Mouse (Mus musculus) heart, embryonic 14.5 days (tissue): ENCODE data around the gene Pde6d. TPM values are rescaled to one million over a fixed set of nuclear protein-coding genes. Genes with fewer than 3 reads are reported as not detected.
A peak's percentile ranks its signal among the peaks of the same experiment; 100 is the strongest.
"Not testable (repeated sequence)": the region's sequence is repeated elsewhere in the genome, so short reads cannot be mapped to it uniquely, and the experiment has no call there.

Source experiments
- ATAC-seq: fragments of 200-750 bp; cut with Nextera tagmentation; 2 replicates; pipeline ENCODE4 v1.8.0; 2017; ENCODE audit warnings: low read depth, moderate TSS enrichment; ENCODE audit not compliant: insufficient number of reproducible peaks, insufficient read depth, low FRiP score
- H3K27ac ChIP-seq, 2 experiments: fragments of 200-500 bp in 1 of 2; fragments of 300-500 bp in 1 of 2; sonication (generic) in 1 of 2; replicated peaks in 1 of 2; 2 replicates each; pipeline ENCODE4 v1.5.1; 2012 to 2014; ENCODE audit warnings: low read depth in 2 of 2, low read length in 2 of 2, control low read depth in 1 of 2, mild to moderate bottlenecking in 1 of 2, mixed read lengths in 1 of 2; ENCODE audit not compliant: control insufficient read depth in 1 of 2, insufficient read depth in 1 of 2
- H3K27me3 ChIP-seq: fragments of 300-500 bp; sonication (generic); 2 replicates; pipeline ENCODE4 v1.6.1; 2014; ENCODE audit warnings: mild to moderate bottlenecking, low read length, control low read depth; ENCODE audit not compliant: control insufficient read depth, insufficient read depth
- H3K36me3 ChIP-seq: fragments of 300-500 bp; sonication (generic); 2 replicates; pipeline ENCODE4 v1.6.1; 2014; ENCODE audit warnings: mild to moderate bottlenecking, control low read depth, low read length, mixed read lengths; ENCODE audit not compliant: control insufficient read depth, insufficient read depth
- H3K4me1 ChIP-seq, 2 experiments: fragments of 200-500 bp in 1 of 2; fragments of 300-500 bp in 1 of 2; sonication (generic) in 1 of 2; 2 replicates each; pipeline ENCODE4 v1.6.1; 2012 to 2014; ENCODE audit warnings: low read length in 2 of 2, control low read depth in 1 of 2, mixed read lengths in 1 of 2; ENCODE audit not compliant: control insufficient read depth in 2 of 2, insufficient read depth in 2 of 2
- H3K4me2 ChIP-seq: fragments of 300-500 bp; sonication (generic); 2 replicates; pipeline ENCODE4 v1.6.1; 2014; ENCODE audit warnings: mild to moderate bottlenecking, low read length
- H3K4me3 ChIP-seq, 2 experiments: fragments of 200-500 bp in 1 of 2; fragments of 300-500 bp in 1 of 2; sonication (generic) in 1 of 2; 2 replicates each; pipeline ENCODE4 v1.5.1; 2012 to 2014; ENCODE audit warnings: low read length in 2 of 2, mild to moderate bottlenecking in 2 of 2, control low read depth in 1 of 2, low read depth in 1 of 2, moderate library complexity in 1 of 2; ENCODE audit not compliant: control insufficient read depth in 1 of 2, insufficient read depth in 1 of 2
- H3K9ac ChIP-seq: fragments of 300-500 bp; sonication (generic); 2 replicates; pipeline ENCODE4 v1.6.1; 2014; ENCODE audit warnings: mild to moderate bottlenecking, low read length
- H3K9me3 ChIP-seq: fragments of 300-500 bp; sonication (generic); 2 replicates; pipeline ENCODE4 v1.6.1; 2016; ENCODE audit warnings: low read length, control low read depth; ENCODE audit not compliant: control insufficient read depth
- WGBS: fragments of 180-500 bp; shearing (Covaris S2); extraction: QIAGEN DNeasy Blood & Tissue Kit; methylation state at CpG from one replicate; pipeline ENCODE4 v1.1.7; 2014; 5-methylcytosine and 5-hydroxymethylcytosine counted together
- polyA plus RNA-seq: library from polyadenylated mRNA; unstranded; fragments of >200 nt; fragmentation: Nextera tagmentation; extraction: Ambion mirVana; gene quantifications from 2 replicates; pipeline ENCODE4 v1.2.1, GENCODE M21; 2014

Pde6d gene
- polyA plus RNA-seq, 1 experiment from 2014 or later, result 67.9 TPM

DNA sequence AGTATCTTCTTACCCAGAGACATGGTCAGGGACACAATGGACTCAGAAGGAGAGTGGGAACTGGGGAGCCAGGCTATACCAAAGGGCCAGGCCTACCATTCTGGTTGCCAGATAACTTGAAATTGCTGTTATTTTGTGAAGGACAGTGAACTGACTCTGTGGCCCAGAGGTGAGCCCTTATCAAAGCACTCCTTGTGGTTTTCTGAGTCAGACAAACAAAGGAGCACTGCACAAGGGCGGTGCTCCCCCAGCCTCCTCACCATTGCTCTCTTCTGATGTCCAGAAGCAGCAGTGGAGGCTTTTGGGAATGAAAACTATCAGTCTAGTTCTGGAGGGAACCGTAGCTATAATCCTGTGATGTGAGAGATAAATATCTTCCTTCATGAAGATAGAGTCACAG, 39.8 kb downstream of the Pde6d start:
- Histone ChIP-seq H3K4me2 (no peak overlapping the region), H3K9me3 (no peaks in the 10 kb centered on the region), H3K27ac (no peak overlapping the region), H3K9ac (no peak overlapping the region), H3K4me3 (no peak overlapping the region), H3K36me3 (peaks cover 63% of the 10 kb centered on the region), H3K27me3 (no peaks in the 10 kb centered on the region), H3K4me1 (no peaks in the 10 kb centered on the region)
- WGBS, result 84% methylated on average over 2 of the region's 2 CpGs
- ATAC-seq, result no peak

DNA sequence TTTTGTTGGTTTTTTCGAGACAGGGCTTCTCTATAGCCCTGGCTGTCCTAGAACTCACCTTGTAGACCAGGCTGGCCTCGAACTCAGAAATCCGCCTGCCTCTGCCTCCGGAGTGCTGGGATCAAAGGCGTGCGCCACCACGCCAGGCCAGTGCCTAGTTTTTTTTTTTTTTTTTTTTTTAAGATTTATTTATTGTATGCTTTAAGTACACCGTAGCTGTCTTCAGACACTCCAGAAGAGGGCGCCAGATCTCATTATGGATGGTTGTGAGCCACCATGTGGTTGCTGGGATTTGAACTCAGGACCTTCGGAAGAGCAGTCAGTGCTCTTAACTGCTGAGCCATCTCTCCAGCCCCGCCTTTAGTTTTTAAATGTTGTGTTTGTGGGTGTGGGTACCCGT, 42.8 kb downstream of the Pde6d start:
- not testable (repeated sequence) for H3K4me1 ChIP-seq, H3K4me3 ChIP-seq, H3K9ac ChIP-seq, H3K4me2 ChIP-seq, H3K27me3 ChIP-seq, ATAC-seq, H3K27ac ChIP-seq, H3K9me3 ChIP-seq
- 82% methylated on average over 12 of the region's 12 CpGs for WGBS
- peaks cover 35% of the 10 kb centered on the region for H3K36me3 ChIP-seq

DNA sequence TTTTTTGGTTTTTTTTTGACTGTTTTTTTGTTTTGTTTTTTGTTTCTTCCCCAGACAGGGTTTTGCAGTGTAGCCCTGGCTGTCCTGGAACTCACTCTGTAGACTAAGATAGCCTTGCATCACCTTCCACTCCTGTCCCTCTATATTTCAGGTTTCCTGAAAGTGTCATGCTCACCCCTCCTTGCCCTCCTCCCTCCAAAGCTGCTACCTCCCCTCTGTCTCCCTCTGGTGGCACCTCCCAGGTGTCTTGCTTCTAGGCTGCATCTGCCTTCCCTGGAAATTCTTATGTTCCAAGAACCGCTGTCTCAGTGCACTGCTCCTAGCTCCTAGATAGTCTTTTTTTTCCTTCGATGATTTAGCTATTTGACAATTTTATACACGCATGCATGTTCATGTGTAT, 44.0 kb downstream of the Pde6d start:
- no peaks in the 10 kb centered on the region for H3K9me3 ChIP-seq
- no peak overlapping the region for H3K4me3 ChIP-seq
- 53% methylated on average over 3 of the region's 3 CpGs for WGBS
- no peak overlapping the region for H3K27ac ChIP-seq
- ATAC-seq, result no peak
- H3K4me2 ChIP-seq, result no peak overlapping the region
- H3K27me3 ChIP-seq, result no peaks in the 10 kb centered on the region
- peaks cover 23% of the 10 kb centered on the region for H3K36me3 ChIP-seq
- H3K4me1 ChIP-seq, result no peaks in the 10 kb centered on the region
- no peak overlapping the region for H3K9ac ChIP-seq

DNA sequence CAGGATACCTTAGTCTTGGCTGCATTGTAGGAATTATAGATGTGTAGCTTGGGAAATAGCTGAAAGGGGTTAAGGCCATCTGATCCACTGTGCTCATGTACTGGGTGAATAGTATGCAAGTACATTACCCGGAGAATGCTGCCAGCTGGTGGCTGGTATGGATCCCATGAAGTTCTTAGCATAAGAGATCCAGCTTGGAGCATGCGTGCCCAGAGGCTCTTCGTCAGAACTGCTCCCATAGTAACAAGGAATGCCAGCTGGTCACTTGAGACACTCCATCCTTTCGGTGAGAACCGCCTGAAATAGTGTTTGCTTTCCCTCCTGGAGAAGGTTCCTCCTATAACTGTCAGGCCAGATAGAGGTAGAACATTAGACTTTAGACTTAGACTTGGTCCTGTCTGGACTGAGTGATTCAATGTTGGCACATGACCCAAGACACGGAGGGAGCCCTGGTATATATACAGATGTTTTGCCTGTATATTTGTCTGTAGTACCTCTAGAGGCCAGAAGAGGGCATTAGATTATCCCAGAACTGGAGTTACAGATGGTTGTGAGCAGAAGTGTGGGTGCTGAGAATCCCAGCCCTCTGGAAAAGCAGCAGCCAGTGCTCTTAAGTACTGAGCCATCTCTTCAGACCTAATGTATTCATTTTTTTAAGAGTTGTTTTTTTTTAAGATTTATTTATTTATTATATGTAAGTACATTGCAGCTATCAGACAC, 48.9 kb downstream of the Pde6d start:
- no peak overlapping the region for H3K9ac ChIP-seq
- no peak overlapping the region for H3K4me3 ChIP-seq
- no peaks in the 10 kb centered on the region for H3K9me3 ChIP-seq
- no peak overlapping the region for H3K4me2 ChIP-seq
- peaks cover 5 to 25% of the 10 kb centered on the region in 2 experiments for H3K4me1 ChIP-seq
- ATAC-seq, result no peak
- peaks cover 28% of the 10 kb centered on the region for H3K36me3 ChIP-seq
- WGBS, result 77% methylated on average over 6 of the region's 6 CpGs
- no peak overlapping the region for H3K27ac ChIP-seq
- no peaks in the 10 kb centered on the region for H3K27me3 ChIP-seq

DNA sequence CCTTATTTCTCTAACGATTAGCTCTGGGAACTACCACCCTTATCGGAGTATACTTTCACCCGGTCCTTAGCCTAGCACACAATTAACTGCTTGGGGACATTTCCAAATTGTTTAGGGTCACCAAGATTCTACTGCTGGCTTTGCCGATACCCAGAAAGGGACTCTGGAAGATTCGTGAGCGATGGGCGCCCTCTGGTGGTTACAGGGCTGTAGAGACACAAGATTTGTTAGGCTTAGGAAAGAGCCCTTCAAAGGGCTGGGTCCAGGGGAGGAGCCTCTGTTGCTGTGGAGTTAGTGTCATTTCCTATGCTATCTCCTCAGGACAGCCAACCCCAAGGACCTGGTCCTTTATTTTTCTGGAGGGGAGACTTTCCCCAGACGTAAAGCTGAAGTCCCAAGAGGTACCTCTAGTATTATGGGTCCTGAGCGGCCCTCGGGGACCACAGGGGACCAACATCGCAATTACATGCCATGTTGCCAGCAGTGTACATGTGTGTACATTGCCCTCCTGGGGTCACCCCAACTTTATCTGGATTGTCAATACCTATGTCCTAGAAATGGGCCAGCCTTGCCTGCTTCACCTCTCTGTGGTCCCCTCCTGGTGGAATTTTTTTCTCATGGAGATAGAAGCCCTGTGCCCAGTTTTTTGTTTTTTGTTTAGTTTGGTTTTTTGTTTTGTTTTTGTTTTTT, 49.9 kb downstream of the Pde6d start:
- peak overlapping the region; percentile 29 for H3K4me2 ChIP-seq
- peak; percentile 11; the same call in 1 of the 2 replicates for ATAC-seq
- H3K9ac ChIP-seq, result peak overlapping the region; percentile 56; the same call in 1 of the 2 replicates
- WGBS, result 26% methylated on average over 11 of the region's 11 CpGs
- no peak overlapping the region for H3K27ac ChIP-seq
- H3K9me3 ChIP-seq, result no peaks in the 10 kb centered on the region
- H3K4me1 ChIP-seq, result peaks cover 5 to 25% of the 10 kb centered on the region in 2 experiments
- peaks cover 28% of the 10 kb centered on the region for H3K36me3 ChIP-seq
- no peaks in the 10 kb centered on the region for H3K27me3 ChIP-seq
- H3K4me3 ChIP-seq, result no peak overlapping the region

DNA sequence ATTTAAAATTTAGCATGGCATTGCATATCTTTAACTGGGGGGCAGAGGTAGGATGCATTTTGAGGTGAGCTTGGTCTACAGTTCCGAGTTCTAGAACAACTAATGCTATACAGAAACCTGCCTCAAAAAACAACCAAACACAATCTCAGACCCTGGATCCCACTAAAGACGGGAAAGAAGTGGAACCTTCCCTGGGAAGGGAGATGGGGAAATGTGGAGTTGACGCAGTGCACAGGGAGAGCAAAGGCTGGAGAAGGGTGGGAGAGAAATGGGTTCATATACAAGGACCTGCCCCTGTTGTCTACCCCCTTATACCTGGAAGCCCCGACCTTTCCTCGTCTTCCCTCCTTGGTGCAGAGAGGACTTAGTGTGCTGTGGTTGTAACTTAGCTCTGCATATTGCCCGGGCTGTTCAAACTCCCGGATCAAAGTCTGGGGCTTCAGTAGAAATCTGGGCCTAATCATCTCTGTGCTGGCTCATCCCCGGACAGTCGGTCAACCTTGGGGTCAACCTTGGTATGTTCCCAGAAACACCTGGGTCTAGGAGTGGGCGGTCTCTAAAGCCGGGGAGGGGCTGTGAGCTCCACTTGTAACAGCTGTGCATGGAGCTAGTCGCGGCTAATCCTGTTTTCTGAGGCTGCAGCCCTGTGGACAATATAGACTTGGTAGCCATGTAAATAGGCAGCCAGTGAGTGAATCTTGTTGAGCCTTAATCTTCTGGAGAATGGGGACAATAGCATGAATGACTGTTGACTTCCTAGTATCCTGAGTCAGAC, 50.7 kb downstream of the Pde6d start:
- 7% methylated on average over 13 of the region's 13 CpGs for WGBS

DNA sequence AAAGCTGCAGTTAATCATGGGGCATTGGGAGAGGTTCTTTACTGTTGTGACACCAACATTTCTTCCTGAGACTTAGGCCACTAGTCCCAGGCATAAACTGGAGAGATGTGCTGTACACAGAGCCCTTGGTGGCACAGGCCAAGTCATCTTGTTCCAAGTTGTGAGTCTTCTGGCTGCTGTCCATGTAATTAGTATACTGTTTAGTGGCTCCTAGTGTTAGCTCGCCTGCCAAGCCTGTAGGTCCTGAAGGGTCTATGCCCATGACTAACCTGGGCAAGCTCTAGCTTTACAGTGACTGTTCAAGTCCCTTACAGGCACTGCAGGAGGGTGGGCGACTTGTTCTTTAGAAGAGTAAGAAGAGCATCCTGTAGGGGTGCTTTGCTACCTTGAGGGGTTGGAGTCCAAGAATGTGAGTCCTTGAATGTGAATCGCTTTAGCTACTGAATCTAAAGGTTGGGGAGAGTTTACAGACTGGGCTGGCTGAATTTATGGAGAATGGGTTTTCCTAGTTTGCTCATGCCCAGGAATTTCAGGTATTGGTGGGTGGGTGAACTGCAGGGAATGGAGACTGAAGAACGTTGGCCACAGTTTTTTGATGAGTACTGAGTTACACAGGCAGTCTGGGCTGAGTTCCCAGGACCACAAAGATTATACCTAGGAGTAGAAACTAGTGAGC, 51.4 kb downstream of the Pde6d start:
- H3K9ac ChIP-seq, result 0 out of 2 replicates have a peak overlapping the region, but pooled peaks have one; percentile 4
- H3K27me3 ChIP-seq, result no peaks in the 10 kb centered on the region
- H3K4me3 ChIP-seq, result no peak overlapping the region
- H3K9me3 ChIP-seq, result no peaks in the 10 kb centered on the region
- H3K4me1 ChIP-seq, result peaks cover 5 to 25% of the 10 kb centered on the region in 2 experiments
- peak overlapping the region in 1 of 2 experiments; percentile 54; a peak in 1 of 4 replicates for H3K27ac ChIP-seq
- no peak for ATAC-seq
- H3K36me3 ChIP-seq, result peaks cover 28% of the 10 kb centered on the region
- WGBS, result 24% methylated on average over 4 of the region's 4 CpGs
- H3K4me2 ChIP-seq, result no peak overlapping the region

More for the DNA sequence above, 50.7 kb downstream of the Pde6d start:
- Histone ChIP-seq H3K27ac (peak overlapping the region in 1 of 2 experiments; percentile 54; a peak in 2 of 4 replicates), H3K36me3 (peaks cover 28% of the 10 kb centered on the region), H3K27me3 (no peaks in the 10 kb centered on the region), H3K9me3 (no peaks in the 10 kb centered on the region), H3K4me3 (no peak overlapping the region), H3K9ac (peak overlapping the region; percentile 56), H3K4me2 (peak overlapping the region; percentile 29), H3K4me1 (peaks cover 5 to 25% of the 10 kb centered on the region in 2 experiments)
- ATAC-seq, result no peak
